Mouse (Mus musculus): ENCODE measurements around the gene Ccin. TPM values are rescaled to one million over a fixed set of nuclear protein-coding genes. Genes with fewer than 3 reads are reported as not detected.

Ccin gene
- total RNA-seq, 2 experiments from 2014 or later: not detected

DNA sequence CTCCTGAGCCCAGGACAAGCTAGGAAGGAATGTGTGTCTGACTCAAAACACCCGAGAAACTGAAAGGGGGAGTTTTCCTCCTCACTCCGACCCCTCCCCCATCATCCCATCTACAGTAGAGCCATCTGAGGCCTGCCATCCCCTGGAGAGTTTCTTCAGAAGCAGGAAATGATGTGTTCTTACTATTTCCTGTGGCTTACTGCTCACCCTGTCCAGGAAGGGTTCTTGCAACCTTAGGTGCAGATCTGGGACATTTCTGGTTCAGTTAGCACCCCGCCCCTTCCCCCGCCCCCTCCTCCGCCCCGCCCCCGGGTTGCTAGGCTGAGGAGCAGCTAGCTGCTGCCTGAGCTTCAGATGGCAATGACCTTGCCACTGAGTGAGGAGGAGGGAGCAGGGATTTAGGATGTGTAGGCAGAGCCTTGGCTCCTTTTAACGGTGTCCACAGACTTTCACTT, 11.1 kb upstream of the Ccin start:
- DNase-seq (ENCODE audit: low spot score in 2 of 2): no peak
- intact Hi-C loops (cut with DNase I): no loop called here

DNA sequence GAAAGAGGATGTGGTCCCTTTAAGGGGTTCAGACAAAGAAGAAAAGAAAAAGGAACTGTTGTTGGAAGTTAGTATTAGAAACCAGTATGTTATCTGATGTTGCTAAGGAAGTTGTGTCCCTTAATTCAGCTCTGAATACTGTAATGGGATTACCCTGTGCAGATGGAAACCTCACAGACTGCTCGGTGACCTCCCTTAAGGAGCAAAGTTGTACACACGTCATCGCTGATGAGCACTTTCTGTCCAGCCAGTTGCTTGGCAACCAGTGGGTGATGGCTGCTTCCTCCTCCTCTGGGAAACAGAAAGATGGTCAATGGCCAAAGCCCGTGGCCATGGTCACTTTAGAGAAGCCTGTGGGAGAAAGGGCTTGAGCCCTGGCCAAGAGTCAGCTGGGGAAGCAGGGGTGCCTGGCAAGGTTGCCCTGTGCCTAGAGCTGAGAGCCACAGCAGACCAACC, 9.7 kb upstream of the Ccin start:
- DNase-seq (ENCODE audit: low spot score in 2 of 2): peak; percentile 38 to 66
- intact Hi-C loops (cut with DNase I): no loop called here

DNA sequence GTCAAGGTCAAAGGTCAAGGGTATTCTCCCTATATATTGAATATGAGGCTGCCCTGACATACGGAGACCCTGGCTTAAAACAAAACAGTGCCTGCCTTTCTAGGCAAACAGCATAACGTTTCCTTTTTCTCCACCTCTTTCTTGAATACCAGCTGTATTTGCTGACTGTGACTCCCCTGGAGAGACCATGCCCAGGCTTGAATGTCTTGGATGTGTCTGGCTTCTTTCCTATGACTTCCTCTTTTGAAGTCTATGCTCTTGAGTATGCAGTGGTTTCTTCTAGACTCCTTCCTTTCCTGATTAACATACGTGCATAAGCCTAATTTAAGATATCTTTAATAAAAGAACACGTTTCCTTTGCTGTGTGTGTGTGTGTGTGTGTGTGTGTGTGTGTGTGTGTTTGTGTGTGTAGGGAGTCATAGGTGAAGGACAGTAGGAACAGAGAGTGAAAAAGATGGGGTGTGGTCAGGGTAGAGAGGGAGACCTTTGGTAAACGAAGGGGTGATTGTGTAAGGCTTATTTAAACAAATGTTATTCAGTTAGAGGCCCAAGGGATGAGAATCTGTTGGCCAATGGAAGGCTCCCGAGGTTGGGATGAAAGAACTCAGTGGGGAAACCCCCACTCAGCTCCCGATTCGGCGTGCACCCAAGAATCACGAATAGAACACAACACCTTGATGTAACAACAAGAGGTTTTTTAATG, 8.2 kb upstream of the Ccin start:
- DNase-seq (ENCODE audit: low spot score in 2 of 2): no peak
- intact Hi-C loops (cut with DNase I): no loop called here

DNA sequence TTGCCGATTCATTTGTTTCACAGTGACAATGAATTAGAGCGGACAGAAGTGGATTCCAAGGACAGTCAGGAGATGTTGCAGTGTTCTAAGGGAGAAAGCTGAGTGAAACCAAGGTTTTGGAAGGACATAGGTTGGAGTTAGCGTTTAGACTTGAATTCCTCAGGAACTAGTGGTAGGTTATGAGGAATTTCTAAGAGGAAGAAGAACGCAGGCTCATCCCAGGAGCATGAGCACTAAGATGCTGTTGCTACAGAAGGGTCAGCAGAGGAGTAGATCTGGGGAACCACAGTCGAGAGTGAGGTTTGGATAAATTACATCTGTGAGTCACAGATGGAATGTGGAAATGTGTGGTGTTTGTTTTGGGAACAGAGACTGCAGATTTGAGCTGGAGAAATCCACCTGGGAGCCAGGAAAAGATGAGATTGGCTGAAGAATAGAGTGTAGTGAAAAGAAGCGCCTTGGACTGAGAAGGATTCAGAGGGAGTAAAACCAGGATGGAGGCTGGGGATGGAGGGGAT, 7.0 kb upstream of the Ccin start:
- intact Hi-C loops (cut with DNase I): no loop called here
- DNase-seq (ENCODE audit: low spot score in 2 of 2): no peak

DNA sequence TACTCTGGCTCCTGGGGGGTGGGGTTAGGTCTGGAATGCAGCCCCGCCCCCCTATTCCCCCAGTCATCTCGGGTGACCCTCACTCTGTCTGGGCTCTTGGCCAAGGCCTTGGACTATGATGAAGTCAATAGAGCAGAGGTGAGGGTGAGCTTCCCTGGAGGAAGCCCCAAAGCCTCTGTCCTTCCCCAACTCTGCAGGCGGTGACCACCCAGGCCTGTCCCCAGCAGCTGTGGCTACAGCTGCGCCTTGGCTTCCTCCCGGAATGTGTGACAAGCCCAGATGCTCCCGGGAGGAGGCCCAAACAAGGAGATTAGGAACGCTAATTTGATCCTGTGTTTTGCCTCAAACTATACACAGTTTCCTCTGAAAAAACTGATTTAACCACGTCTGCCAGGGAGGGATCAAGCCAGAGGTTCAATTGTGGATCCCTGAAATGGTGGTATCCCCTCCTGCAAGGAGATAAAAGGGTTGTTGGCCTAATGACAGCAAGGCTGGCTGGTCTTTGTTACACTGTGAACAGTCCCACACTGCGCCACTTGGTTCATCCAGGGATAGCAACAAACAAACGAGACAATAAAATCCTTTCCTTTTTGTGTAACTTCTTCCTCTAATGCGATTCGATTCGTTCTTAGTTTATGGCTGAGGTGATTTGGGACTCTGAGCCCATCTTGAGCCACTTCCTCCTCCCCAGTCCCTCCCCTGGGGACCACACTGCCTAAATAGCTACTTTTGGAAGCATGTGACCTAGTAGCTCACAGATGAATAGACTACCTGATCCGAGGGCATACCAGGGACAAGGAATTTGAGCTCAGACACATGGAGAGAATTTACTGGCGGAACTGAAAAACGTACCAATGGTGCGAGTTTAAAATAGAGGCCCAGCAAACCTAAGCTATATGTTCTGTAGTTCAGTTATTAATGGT, 4.5 kb upstream of the Ccin start:
- intact Hi-C loops (cut with DNase I): no loop called here
- no peak for DNase-seq (ENCODE audit: low spot score in 2 of 2)

GRCm38 (mm10) chr4:43979746-43980145, 3.5 kb upstream of the Ccin start:
- intact Hi-C loops (cut with DNase I): loop anchor here (5.0 to 10.0 kb wide), 2 partner anchors 52 to 235 kb away; no protein-coding TSS in a partner anchor
- peak; percentile 94 to 95 for DNase-seq (ENCODE audit: low spot score in 2 of 2)

DNA sequence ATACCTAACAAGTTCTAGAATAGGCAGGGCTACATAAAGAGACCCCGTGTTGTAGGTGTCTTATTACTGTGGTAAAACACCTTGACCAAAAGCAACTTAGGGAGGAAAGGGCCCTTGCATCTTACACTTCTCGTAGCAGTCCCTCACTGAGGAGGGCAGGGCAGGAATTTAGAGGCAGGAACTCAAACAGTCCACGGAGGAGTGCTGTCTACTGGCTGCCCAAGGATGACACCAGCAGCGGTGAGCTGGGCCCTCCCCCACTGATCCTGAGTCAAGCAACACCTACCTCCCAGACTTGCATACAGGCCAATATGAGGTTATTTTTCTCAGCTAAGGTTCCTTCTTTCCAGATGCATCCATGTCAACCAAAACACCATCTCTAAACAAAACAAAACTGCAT, 3.0 kb upstream of the Ccin start:
- intact Hi-C loops (cut with DNase I): loop anchor here (5.0 to 10.0 kb wide), 2 partner anchors 53 to 235 kb away; no protein-coding TSS in a partner anchor

DNA sequence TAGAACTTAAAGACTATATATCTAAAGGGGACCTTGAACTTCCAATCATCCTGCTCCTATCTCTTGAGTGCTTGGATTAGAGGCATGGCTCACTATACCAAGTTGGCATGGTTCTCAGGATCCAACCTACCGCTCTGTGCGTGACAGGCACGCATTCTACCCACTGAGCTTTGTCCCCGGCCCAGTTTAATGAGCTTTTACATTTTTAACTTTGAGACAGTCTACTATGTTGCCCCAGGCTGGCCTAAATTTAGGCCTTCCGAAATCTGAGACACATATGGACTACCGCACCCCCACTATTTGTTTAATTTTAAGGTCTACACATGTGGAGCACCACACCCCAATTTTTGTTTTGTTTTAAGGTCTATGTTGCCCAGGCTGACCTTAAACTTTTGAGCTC, 2.4 kb upstream of the Ccin start:
- intact Hi-C loops (cut with DNase I): loop anchor here (5.0 to 10.0 kb wide), 2 partner anchors 54 to 236 kb away; no protein-coding TSS in a partner anchor
- DNase-seq (ENCODE audit: low spot score in 2 of 2): no peak

More for the DNA sequence above, 3.0 kb upstream of the Ccin start:
- DNase-seq (ENCODE audit: low spot score in 2 of 2): no peak

GRCm38 (mm10) chr4:43981251-43981650, 2.0 kb upstream of the Ccin start:
- DNase-seq (ENCODE audit: low spot score in 2 of 2): no peak
- intact Hi-C loops (cut with DNase I): loop anchor here (5.0 to 10.0 kb wide), 2 partner anchors 54 to 236 kb away; no protein-coding TSS in a partner anchor

- peak; percentile 95 to 96 for DNase-seq (ENCODE audit: low spot score in 2 of 2)
- intact Hi-C loops (cut with DNase I): loop anchor here (2.0 to 10.0 kb wide), 3 partner anchors 55 to 237 kb away; no protein-coding TSS in a partner anchor
Measured at GRCm38 (mm10) chr4:43982053-43982732, 1.1 kb upstream of the Ccin start.

GRCm38 (mm10) chr4:43983756-43984155, 473 bp downstream of the Ccin start:
- intact Hi-C loops (cut with DNase I): loop anchor here (2.0 to 10.0 kb wide), 3 partner anchors 56 to 239 kb away; no protein-coding TSS in a partner anchor
- DNase-seq (ENCODE audit: low spot score in 2 of 2): no peak

DNA sequence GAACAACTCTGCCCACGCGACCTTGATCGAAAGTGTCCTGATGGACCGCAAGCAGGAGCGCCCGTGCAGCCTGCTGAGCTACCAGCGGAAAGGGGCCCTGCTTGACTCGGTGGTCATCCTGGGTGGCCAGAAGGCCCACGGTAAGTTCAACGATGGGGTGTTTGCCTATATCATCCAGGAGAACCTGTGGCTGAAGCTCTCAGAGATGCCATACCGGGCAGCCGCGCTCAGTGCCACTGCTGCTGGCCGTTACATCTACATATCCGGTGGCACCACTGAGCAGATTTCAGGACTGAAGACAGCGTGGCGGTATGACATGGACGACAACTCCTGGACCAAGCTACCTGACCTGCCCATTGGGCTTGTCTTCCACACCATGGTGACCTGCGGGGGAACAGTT, 1.0 kb downstream of the Ccin start:
- DNase-seq (ENCODE audit: low spot score in 2 of 2): no peak
- intact Hi-C loops (cut with DNase I): loop anchor here (5.0 to 10.0 kb wide), 2 partner anchors 57 to 240 kb away; no protein-coding TSS in a partner anchor

DNA sequence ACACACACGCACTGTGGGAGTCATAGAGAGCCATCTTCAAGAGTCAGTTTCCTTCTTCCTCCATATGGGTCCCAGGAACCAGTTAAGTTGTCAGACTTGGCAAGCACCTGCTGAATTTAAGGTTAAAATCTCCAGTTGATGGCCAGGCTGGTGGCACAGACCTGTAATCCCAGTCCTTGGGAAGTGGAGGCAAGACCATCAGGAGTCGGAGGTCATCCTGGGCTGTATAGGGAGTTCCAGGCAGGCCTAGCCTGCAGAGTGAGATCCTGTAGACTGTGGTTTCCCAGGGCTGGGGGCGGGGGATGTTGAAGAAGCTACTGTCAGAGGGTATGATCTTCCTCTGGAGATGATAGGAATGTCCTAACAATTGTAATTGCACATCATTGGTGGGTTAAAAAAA, 5.7 kb downstream of the Ccin start:
- DNase-seq (ENCODE audit: low spot score in 2 of 2): no peak
- intact Hi-C loops (cut with DNase I): loop anchor here (10.0 kb wide), 1 partner anchor 244 kb away; no protein-coding TSS in a partner anchor

DNA sequence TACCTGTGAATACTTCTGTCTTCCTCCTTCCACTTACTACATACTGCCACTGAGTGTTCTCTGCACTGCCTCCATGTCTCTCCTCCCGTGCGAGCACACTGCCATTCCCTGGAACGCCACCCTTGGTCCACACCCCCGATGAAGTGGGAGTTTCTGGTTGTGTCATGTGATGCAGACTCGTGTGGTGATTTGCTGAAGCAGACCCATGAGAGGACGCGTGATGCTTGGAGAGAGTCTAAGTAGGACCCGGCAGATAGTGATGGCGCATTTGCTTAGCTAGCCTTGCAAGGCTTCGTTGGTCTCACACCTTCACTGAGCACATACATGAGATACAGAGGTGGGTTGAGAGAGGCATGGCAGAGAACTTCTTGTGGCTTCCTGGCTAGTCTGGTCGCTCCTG, 9.8 kb downstream of the Ccin start:
- intact Hi-C loops (cut with DNase I): no loop called here
- no peak for DNase-seq (ENCODE audit: low spot score in 2 of 2)

DNA sequence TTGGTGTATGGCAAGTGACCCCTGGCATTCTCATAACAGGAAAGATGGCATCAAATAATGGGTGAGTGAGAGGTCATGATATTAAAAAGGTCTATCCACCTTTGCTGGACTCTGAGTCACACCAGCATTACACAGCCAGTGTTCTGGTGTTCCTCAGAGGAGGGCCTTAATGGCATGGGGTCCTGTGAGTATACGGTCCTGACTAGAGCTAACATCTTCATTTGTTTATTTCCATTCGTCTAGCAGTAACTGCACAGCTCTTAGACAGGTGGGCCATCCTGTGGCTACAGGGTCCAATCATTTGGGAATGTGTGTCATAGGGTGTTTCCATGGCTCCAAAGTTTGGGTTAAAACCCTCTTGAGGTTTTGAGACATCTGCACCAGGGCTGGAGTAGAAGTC, 11.1 kb downstream of the Ccin start:
- intact Hi-C loops (cut with DNase I): no loop called here

GRCm38 (mm10) chr4:44003622-44004021, 20.3 kb downstream of the Ccin start:
- no peak for DNase-seq (ENCODE audit: low spot score in 2 of 2)
- intact Hi-C loops (cut with DNase I): no loop called here

More for the DNA sequence above, 11.1 kb downstream of the Ccin start:
- DNase-seq (ENCODE audit: low spot score in 2 of 2): no peak

GRCm38 (mm10) chr4:44004126-44004525, 20.8 kb downstream of the Ccin start, which contains the start of gene Clta:
TSS of gene Clta (plus strand) at chr4:44004452.
- DNase-seq (ENCODE audit: low spot score in 2 of 2): no peak
- intact Hi-C loops (cut with DNase I): no loop called here

DNA sequence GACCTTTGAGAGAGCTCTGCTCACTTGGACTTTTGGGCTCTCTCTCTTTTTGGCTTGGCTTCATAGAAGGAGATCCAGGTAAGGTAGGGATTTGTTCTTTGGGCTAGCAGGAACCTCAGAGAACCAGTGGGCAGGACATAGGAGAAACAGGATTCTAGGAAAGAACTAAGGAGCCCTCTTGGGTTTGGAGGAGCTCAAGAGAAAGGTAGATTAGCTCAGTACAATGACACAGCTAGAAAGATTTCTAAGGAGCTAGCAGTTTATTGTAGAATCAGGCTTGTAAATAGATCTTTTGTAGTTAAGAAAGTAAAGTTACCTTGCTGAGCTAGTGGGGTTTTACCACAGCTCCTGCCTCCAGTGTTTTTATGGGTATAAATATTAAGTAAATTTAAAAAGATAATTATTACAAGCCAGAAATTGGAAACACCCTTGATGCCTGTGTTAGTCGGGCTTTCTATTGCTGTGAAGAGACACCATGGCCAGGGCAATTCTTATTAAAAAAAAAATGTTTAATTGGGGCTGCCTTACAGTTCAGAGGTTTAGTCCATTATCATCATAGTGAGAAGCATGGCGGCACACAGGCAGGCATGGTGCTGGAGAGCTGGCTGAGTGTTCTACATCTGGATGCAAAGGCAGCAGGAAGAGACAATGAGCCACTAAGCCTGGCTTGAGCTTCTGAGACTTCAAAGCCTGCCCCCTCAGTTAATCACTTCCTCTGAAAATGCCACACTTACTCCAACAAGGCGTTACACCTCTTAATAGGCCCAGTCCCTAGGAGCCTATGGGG, 21.5 kb downstream of the Ccin start:
- intact Hi-C loops (cut with DNase I): no loop called here
- DNase-seq (ENCODE audit: low spot score in 2 of 2): no peak

Measured in left cerebral cortex, postnatal 14 days (tissue).